Mouse (Mus musculus) midbrain, embryonic 13.5 days (tissue): ENCODE data around the gene Tubgcp3. TPM values are rescaled to one million over a fixed set of nuclear protein-coding genes. Genes with fewer than 3 reads are reported as not detected.
A peak's percentile ranks its signal among the peaks of the same experiment; 100 is the strongest.
"Not testable (repeated sequence)": the region's sequence is repeated elsewhere in the genome, so short reads cannot be mapped to it uniquely, and the experiment has no call there.

Experiments used
- ATAC-seq: fragments of 200-750 bp; cut with Nextera tagmentation; 2 replicates; pipeline ENCODE4 v1.8.0; 2017; ENCODE audit warnings: mild to moderate bottlenecking, moderate TSS enrichment, moderate library complexity
- H3K27ac ChIP-seq: fragments of 300-500 bp; sonication (generic); 2 replicates; pipeline ENCODE4 v1.5.1; 2015; ENCODE audit warnings: inconsistent platforms, mild to moderate bottlenecking, moderate library complexity
- H3K27me3 ChIP-seq: fragments of 300-500 bp; sonication (generic); 2 replicates; pipeline ENCODE4 v1.6.1; 2015; ENCODE audit warnings: mild to moderate bottlenecking, inconsistent platforms
- H3K36me3 ChIP-seq: fragments of 300-500 bp; sonication (generic); 2 replicates; pipeline ENCODE4 v1.6.1; 2015; ENCODE audit warnings: mild to moderate bottlenecking, inconsistent platforms
- H3K4me1 ChIP-seq: fragments of 300-500 bp; sonication (generic); replicated peaks from 2 replicates; pipeline ENCODE4 v1.6.1; 2015; ENCODE audit warnings: inconsistent platforms
- H3K4me2 ChIP-seq: fragments of 300-500 bp; sonication (generic); replicated peaks from 2 replicates; pipeline ENCODE4 v1.6.1; 2015; ENCODE audit warnings: moderate library complexity, mild to moderate bottlenecking, inconsistent platforms
- H3K4me3 ChIP-seq: fragments of 300-500 bp; sonication (generic); replicated peaks from 2 replicates; pipeline ENCODE4 v1.5.1; 2015; ENCODE audit warnings: mild to moderate bottlenecking, inconsistent platforms
- H3K9ac ChIP-seq: fragments of 300-500 bp; sonication (generic); replicated peaks from 2 replicates; pipeline ENCODE4 v1.6.1; 2015; ENCODE audit warnings: mild to moderate bottlenecking, inconsistent platforms
- H3K9me3 ChIP-seq: fragments of 300-500 bp; sonication (generic); 2 replicates; pipeline ENCODE4 v1.6.1; 2016; ENCODE audit warnings: mild to moderate bottlenecking, inconsistent platforms
- WGBS: fragments of 180-500 bp; shearing (Covaris S2); methylation state at CpG from one replicate; pipeline ENCODE4 v1.1.7; 2015; 5-methylcytosine and 5-hydroxymethylcytosine counted together
- polyA plus RNA-seq: library from polyadenylated mRNA; unstranded; fragments of >200 nt; fragmentation: Nextera tagmentation; extraction: Ambion mirVana; gene quantifications from 2 replicates; pipeline ENCODE4 v1.2.1, GENCODE M21; 2015

The Tubgcp3 gene
- polyA plus RNA-seq, 1 experiment from 2014 or later, result 43.2 TPM

DNA sequence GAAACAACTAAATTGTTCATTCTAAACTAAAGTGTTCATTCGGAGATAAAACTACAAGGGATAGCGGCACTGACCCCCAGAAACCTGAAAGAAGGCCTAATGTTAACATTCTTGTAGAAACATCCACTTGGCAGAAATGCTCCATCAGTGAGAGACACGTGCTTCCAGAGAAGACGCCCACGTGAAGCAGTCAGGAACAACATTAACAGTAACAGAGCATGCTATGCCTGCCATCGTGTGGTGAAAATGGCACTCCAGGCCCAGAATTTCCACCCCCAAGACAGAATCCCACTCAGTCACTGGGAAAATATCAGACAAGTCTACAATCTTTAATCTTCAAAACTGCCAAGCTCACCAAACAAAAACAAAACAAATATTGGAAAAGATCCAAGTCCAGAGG is 3.2 kb downstream of the Tubgcp3 start:
- no peak overlapping the region for H3K4me2 ChIP-seq
- no peak overlapping the region for H3K27ac ChIP-seq
- H3K36me3 ChIP-seq, result no peaks in the 10 kb centered on the region
- 92% methylated on average over 6 of the region's 6 CpGs for WGBS
- ATAC-seq, result no peak
- peaks cover 4% of the 10 kb centered on the region; the same call in 1 of the 2 replicates for H3K27me3 ChIP-seq
- H3K4me3 ChIP-seq, result no peak overlapping the region
- no peak overlapping the region for H3K9ac ChIP-seq
- peaks cover 21% of the 10 kb centered on the region for H3K4me1 ChIP-seq
- no peaks in the 10 kb centered on the region for H3K9me3 ChIP-seq

DNA sequence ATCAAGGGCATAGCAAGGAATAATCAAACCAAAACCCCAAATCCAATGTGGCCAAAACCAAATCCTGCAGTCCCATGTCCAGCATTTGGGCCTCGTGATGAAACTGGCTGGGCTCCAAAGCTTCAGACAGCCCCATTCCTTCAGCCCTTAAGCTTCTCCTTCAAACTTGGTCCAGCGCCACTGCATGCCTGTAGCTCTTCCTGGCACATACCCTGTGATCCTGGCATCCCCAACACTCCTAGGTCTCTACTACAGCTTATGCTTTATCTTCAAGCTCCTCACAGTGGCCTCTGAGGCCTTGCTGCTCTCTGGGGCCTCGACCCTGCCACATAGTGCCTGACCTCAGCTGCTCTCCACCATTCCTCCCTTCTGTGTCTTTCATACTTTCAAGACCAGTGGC is 5.5 kb downstream of the Tubgcp3 start:
- not testable (repeated sequence) for H3K27ac ChIP-seq, H3K4me3 ChIP-seq, H3K4me2 ChIP-seq, H3K9me3 ChIP-seq, ATAC-seq, H3K27me3 ChIP-seq, H3K9ac ChIP-seq
- Histone ChIP-seq H3K4me1 (peaks cover 13% of the 10 kb centered on the region), H3K36me3 (peaks cover 12% of the 10 kb centered on the region)
- 91% methylated on average over 3 of the region's 3 CpGs for WGBS

- WGBS, result 86% methylated on average over 5 of the region's 5 CpGs
- Histone ChIP-seq H3K4me1 (no peaks in the 10 kb centered on the region), H3K4me2 (no peak overlapping the region), H3K9ac (no peak overlapping the region), H3K36me3 (peaks cover 40% of the 10 kb centered on the region), H3K27ac (no peak overlapping the region), H3K27me3 (no peaks in the 10 kb centered on the region), H3K4me3 (no peak overlapping the region), H3K9me3 (no peaks in the 10 kb centered on the region)
- ATAC-seq, result no peak
These were observed 9.0 kb downstream of the Tubgcp3 start for GRCm38 (mm10) chr8:12663105-12663456.

DNA sequence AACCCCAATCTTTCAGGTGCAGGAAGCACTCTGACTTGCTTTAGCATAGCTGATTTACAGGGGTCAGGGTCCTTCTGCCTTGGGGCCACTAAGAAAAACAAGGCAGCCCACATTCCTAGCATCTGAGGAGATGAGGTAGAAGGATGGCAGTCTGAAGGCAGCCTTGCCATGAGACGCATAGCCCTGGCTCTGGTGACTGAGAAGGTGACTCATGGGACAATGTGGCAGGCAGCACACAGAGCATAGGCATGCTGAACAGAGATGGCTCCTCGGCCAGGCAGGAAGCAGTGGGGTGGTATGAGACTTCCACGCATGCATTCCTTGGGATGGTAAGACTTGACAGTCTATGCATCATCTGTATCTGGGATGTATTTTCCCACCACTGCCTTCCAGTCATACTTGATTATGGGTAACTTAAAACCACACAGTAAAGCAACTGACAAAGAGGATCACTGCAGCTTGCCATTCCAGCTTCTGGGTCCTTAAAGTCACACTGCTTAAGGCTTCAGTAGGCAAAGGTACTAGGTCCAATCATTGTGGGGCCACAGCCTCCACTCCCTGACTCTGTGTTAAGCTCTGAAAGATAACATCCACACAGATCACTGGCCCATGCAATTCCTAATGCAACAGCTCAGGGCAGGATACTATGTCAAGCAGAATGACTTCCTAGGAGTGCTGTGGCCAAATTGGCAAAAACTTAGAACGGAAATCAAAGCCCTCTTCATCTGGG is 9.5 kb downstream of the Tubgcp3 start:
- no peak overlapping the region for H3K4me2 ChIP-seq
- H3K9me3 ChIP-seq, result no peaks in the 10 kb centered on the region
- H3K4me3 ChIP-seq, result no peak overlapping the region
- no peak overlapping the region for H3K27ac ChIP-seq
- H3K36me3 ChIP-seq, result peaks cover 45% of the 10 kb centered on the region
- WGBS, result 88% methylated on average over 4 of the region's 4 CpGs
- no peaks in the 10 kb centered on the region for H3K27me3 ChIP-seq
- ATAC-seq, result no peak
- H3K9ac ChIP-seq, result no peak overlapping the region
- no peaks in the 10 kb centered on the region for H3K4me1 ChIP-seq

GRCm38 (mm10) chr8:12657411-12657810 is 14.6 kb downstream of the Tubgcp3 start:
- Histone ChIP-seq H3K4me2 (no peak overlapping the region), H3K9me3 (no peaks in the 10 kb centered on the region), H3K27ac (no peak overlapping the region), H3K27me3 (no peaks in the 10 kb centered on the region), H3K9ac (no peak overlapping the region), H3K4me3 (no peak overlapping the region), H3K36me3 (peaks cover 88% of the 10 kb centered on the region), H3K4me1 (no peaks in the 10 kb centered on the region)
- ATAC-seq, result no peak
- 98% methylated on average over 16 of the region's 16 CpGs for WGBS

DNA sequence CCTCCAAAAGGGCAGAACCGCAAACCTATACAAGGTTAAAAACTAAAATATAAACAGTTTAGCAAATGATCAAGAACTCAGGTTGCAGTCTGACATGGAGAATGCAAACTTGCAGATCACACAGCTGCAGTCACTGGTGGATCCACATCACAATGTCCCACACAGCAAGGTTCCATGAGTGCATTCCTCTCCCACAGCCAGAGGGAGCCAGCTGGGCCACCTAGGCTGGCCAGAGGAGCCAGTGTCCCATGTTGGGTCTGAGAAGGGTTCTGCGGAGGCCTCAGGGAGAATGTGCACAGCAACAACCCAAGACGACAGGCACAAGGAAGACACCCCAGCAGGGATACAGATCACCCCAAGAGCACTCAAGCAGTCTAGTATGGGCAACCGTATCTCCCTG is 20.8 kb downstream of the Tubgcp3 start:
- no peak overlapping the region for H3K27ac ChIP-seq
- H3K27me3 ChIP-seq, result no peaks in the 10 kb centered on the region
- no peaks in the 10 kb centered on the region for H3K9me3 ChIP-seq
- WGBS, result 90% methylated on average over 4 of the region's 4 CpGs
- peaks cover 87% of the 10 kb centered on the region for H3K36me3 ChIP-seq
- H3K4me2 ChIP-seq, result no peak overlapping the region
- H3K4me3 ChIP-seq, result no peak overlapping the region
- H3K9ac ChIP-seq, result no peak overlapping the region
- ATAC-seq, result no peak
- no peaks in the 10 kb centered on the region for H3K4me1 ChIP-seq

DNA sequence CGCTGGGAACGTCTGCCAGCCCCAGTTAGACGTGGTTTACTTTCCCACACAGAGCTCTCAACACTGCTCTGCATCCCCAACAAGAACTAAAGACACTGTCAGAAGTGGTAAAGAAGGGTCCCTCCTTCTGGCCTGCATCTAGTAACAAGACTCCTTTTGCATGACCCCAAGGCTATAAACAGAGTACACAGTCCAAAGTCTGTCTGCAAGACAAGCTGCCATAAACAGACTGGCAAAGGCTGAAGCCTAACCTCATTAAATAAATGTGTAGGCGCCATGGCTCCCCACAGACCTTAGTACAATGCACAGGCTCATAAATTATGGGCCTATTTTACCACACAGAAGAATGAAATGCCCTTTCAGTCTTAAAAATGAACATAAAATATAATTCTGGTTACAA is 21.6 kb downstream of the Tubgcp3 start:
- ATAC-seq, result no peak
- WGBS, result 86% methylated on average over 4 of the region's 4 CpGs
- H3K4me2 ChIP-seq, result no peak overlapping the region

DNA sequence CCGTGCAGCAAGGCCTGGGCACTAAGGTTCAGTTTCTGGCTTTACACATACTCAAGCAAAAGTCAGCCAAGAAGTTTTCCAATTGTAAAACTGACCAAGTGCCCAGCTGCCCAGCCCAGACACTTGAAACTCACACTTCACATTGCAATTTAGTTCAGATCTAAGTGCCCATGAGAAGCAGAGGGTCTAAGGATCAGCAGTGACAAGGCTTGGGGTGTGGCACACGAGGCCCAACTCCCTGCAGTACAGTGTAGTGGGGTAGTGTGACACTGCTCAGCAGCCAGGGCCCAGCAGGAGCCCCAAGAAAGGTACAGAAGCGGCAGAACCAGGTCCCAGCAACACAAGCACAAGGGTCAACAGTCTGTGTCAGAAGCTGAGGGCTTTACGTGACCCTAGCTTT is 23.1 kb downstream of the Tubgcp3 start:
- no peak overlapping the region for H3K4me2 ChIP-seq
- H3K27me3 ChIP-seq, result no peaks in the 10 kb centered on the region
- no peak overlapping the region for H3K27ac ChIP-seq
- H3K9me3 ChIP-seq, result no peaks in the 10 kb centered on the region
- H3K4me3 ChIP-seq, result no peak overlapping the region
- H3K4me1 ChIP-seq, result no peaks in the 10 kb centered on the region
- 92% methylated on average over 4 of the region's 4 CpGs for WGBS
- H3K9ac ChIP-seq, result no peak overlapping the region
- peaks cover 81% of the 10 kb centered on the region for H3K36me3 ChIP-seq
- no peak for ATAC-seq

More for the DNA sequence above, 21.6 kb downstream of the Tubgcp3 start:
- H3K4me1 ChIP-seq, result no peaks in the 10 kb centered on the region
- H3K36me3 ChIP-seq, result peaks cover 83% of the 10 kb centered on the region
- H3K27ac ChIP-seq, result no peak overlapping the region
- no peak overlapping the region for H3K4me3 ChIP-seq
- no peak overlapping the region for H3K9ac ChIP-seq
- no peaks in the 10 kb centered on the region for H3K27me3 ChIP-seq
- H3K9me3 ChIP-seq, result no peaks in the 10 kb centered on the region

- 59% methylated on average over 4 of the region's 4 CpGs for WGBS
- Histone ChIP-seq H3K9me3 (no peaks in the 10 kb centered on the region), H3K9ac (no peak overlapping the region), H3K4me3 (no peak overlapping the region), H3K27ac (no peak overlapping the region), H3K36me3 (peaks cover 63% of the 10 kb centered on the region), H3K27me3 (no peaks in the 10 kb centered on the region), H3K4me1 (no peaks in the 10 kb centered on the region), H3K4me2 (no peak overlapping the region)
- no peak for ATAC-seq
These were observed 25.5 kb downstream of the Tubgcp3 start for GRCm38 (mm10) chr8:12646536-12646935.

DNA sequence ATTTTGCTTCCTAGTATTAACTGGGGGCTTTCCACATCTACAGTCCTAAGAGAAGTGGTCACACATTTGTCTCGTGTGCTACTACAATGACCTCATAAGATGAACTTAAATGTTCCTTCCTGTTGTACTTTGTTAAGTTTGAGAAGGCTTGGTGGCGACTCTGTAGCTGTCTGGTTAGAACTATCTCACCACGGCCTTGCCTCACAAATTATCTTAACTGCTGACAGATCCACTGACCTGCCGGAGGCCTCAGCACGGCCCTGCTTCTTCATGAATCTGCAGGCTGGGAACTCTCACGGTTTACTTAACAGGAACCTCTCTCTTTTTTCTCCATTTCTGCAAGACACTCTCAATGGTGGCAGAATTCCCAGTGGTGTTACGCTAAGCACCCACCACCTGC is 27.2 kb downstream of the Tubgcp3 start:
- Histone ChIP-seq H3K27me3 (no peaks in the 10 kb centered on the region), H3K36me3 (peaks cover 66% of the 10 kb centered on the region), H3K4me3 (no peak overlapping the region), H3K4me1 (no peaks in the 10 kb centered on the region), H3K27ac (no peak overlapping the region), H3K4me2 (no peak overlapping the region), H3K9me3 (no peaks in the 10 kb centered on the region), H3K9ac (no peak overlapping the region)
- 86% methylated on average over 7 of the region's 7 CpGs for WGBS
- no peak for ATAC-seq

- no peak for ATAC-seq
- 91% methylated on average over 8 of the region's 8 CpGs for WGBS
- Histone ChIP-seq H3K4me2 (no peak overlapping the region), H3K36me3 (peaks cover 66% of the 10 kb centered on the region), H3K27ac (peak overlapping the region; percentile 58; the same call in 1 of the 2 replicates), H3K27me3 (no peaks in the 10 kb centered on the region), H3K4me3 (no peak overlapping the region), H3K9ac (peak overlapping the region; percentile 14; the same call in 1 of the 2 replicates), H3K4me1 (no peaks in the 10 kb centered on the region), H3K9me3 (no peaks in the 10 kb centered on the region)
These were observed 27.7 kb downstream of the Tubgcp3 start for GRCm38 (mm10) chr8:12644341-12644740.

DNA sequence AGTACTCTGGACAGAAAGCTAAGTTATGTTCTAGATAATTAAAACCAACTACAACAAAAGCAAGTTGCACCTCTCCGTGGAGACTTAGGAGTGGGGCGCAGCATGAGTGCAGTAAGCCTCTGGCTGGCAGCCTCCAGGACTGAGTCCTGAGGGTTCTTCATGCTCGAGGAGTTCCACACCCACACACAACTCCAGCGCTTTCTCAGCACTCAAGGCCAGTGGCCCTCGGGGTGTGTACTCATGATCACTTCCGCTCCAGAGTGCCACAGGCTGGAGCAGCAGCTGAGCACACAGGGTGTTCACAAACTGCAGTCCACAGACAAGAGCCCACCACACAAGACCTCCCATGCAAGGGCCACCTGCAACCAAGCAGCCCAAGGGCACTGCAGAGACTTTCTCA is 30.5 kb downstream of the Tubgcp3 start:
- Histone ChIP-seq H3K27ac (no peak overlapping the region), H3K27me3 (no peaks in the 10 kb centered on the region), H3K9me3 (no peaks in the 10 kb centered on the region), H3K36me3 (peaks cover 74% of the 10 kb centered on the region), H3K4me2 (no peak overlapping the region), H3K9ac (no peak overlapping the region), H3K4me3 (no peak overlapping the region), H3K4me1 (no peaks in the 10 kb centered on the region)
- ATAC-seq, result no peak
- WGBS, result 94% methylated on average over 6 of the region's 6 CpGs

DNA sequence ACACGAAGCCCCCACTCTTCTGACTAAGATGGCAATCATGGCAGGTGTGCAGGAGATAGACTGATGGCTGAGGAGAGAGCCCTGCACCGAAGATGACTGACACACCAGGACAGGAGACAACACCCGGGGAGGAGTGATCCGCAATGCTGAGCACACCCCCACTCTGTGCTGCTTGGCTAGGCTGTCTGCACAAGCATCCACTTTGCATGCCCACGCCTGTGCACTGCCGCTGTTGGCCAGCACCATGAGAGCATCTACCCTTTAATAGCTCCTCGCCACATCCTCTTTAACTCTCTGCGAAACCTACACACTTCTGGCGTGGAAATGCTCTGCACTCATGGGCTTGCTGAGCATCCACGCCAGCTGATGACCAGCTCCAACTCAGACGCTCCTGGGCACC is 33.6 kb downstream of the Tubgcp3 start:
- H3K4me2 ChIP-seq, result no peak overlapping the region
- WGBS, result 94% methylated on average over 11 of the region's 11 CpGs
- H3K4me1 ChIP-seq, result no peaks in the 10 kb centered on the region
- H3K9ac ChIP-seq, result no peak overlapping the region
- H3K9me3 ChIP-seq, result no peaks in the 10 kb centered on the region
- H3K36me3 ChIP-seq, result peaks cover 81% of the 10 kb centered on the region
- no peak overlapping the region for H3K4me3 ChIP-seq
- H3K27me3 ChIP-seq, result no peaks in the 10 kb centered on the region
- H3K27ac ChIP-seq, result no peak overlapping the region
- ATAC-seq, result no peak
